Mouse (Mus musculus) adrenal gland, adult 2 months (tissue): ENCODE measurements around the gene Akt1s1. TPM values are rescaled to one million over a fixed set of nuclear protein-coding genes. Genes with fewer than 3 reads are reported as not detected.
"Not testable (repeated sequence)": the region's sequence is repeated elsewhere in the genome, so short reads cannot be mapped to it uniquely, and the experiment has no call there.

Experiments
- DNase-seq: peaks from one replicate; pipeline ENCODE4 v3.0.0; 2021
- polyA plus RNA-seq: library from polyadenylated mRNA; depleted of rRNA; stranded (reverse); fragments of >200 nt; gene quantifications from 2 replicates; pipeline ENCODE4 v1.2.3, GENCODE M21; 2012
- total RNA-seq, 2 experiments: library from RNA; stranded (reverse); gene quantifications; 2 replicates each; pipeline ENCODE4 v1.2.3; 2021

Akt1s1 gene
- total and polyA plus RNA-seq, 3 experiments: 117 to 890 (median 117) TPM

DNA sequence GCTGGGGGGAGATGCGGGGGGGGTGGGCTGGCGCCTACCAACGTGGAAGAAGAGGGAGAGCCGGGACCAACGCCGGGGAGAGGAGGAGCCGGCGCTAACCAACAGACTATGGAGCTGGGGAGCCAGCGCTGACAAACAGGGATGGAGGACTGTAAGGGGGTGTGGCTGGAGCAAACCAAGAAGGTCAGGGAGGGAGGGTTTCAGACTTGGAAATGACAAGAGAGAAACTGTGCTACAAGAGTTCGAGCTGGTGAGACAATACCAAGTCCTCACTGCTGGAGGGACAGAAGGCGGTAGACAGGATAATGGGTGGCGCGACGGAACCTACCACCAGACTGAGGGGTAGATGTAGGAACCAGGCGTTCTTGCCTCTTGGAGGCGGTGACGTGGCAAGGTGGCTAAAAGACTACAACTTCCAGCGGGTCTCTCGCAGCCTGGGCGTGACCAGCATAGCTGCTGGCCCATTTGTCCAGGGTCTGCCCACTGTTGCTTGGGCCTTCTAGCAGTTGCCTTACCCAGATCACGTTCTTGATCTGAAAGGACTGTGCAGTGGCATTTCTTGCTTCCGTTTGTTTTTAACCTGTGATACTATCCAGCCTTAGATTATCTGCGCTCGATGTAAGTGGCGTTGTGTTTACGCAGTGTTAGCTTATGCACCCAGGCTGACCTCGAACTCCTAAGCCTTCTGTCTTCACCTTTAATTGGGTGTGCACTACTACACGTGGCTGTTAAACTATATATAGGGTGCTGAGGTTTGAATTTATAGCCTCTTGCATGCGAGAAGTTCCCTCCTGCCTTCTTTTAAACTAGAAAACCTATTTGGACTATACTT lies 21.1 kb downstream of the Akt1s1 start, which contains the start of gene Ptov1:
TSS of gene Ptov1 (minus strand) at position 92 of the 832 bp plus-strand sequence.
- DNase-seq: peak; percentile 95

DNA sequence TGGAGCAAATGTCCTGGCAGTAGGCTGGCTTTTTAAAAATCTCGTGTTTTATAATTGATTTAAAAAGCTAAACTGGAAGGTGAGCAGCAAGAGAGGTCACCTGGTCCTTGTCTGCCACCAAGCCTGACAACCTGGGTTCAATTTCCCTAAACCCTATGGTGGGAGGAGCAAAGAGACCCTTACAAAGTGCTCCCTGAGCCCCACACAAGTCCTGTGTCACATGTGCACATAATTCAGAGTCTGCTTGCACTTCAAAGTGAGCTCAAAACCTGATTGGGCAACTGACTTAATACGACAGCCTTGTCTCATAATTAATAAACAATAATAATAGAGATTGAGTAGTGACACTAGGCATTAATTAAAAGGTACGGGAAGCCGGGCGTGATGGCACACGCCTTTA lies 21.8 kb downstream of the Akt1s1 start:
- DNase-seq: no peak

DNA sequence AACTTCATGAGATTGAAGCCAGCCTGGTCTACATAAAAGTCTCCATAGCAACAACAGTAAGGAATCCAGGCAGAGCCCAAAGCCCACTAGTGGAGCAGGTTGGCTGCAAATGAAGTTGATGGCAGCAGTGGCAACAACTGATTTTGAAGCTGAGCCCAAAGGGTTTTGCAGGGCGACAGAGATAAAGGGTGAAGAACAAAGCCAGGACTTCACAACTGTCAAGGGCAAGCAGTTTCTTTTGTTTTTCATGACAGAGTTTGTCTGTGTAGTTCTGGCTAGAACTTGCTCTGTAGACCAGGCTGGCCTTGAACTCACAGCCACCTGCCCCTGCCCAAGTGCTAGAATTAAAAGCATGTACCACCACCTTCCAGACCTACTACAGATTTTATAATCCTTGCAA lies 22.4 kb downstream of the Akt1s1 start:
- DNase-seq: no peak

DNA sequence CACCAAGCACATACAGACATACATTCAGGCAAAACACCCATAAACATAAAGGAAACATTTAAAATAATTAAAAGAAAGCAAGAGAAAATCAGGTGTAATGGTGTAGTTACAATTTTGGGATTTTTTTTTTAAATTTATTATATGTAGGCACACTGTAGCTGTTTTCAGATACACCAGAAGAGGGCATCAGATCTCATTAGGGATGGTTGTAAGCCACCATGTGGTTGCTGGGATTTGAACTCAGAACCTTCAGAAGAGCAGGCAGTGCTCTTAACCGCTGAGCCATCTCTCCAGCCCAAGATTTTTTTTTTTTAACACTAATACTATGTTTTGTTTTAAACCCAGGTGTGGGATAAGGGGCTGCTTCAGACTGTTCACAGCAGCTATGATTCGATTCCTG lies 23.0 kb downstream of the Akt1s1 start:
- not testable (repeated sequence) for DNase-seq

DNA sequence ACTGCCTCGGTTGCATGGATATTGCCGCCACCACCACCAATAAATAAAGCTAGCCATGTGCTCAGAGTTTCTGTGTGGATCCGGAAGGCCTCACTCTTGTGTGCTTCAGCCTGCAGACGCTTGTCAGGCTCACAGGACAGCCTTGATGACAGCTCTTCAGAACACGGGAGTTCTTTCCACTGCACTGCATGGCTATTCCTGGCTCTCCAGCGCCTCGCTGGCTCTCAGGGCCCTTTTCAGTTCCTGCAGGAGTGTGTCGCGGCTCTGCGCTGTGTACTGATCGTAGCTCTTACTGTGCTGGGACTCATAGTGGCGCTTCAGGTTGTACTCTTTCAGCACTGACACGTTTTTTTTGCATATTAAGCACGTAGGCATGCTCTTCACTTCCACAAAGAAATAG lies 29.0 kb downstream of the Akt1s1 start:
- no peak for DNase-seq

DNA sequence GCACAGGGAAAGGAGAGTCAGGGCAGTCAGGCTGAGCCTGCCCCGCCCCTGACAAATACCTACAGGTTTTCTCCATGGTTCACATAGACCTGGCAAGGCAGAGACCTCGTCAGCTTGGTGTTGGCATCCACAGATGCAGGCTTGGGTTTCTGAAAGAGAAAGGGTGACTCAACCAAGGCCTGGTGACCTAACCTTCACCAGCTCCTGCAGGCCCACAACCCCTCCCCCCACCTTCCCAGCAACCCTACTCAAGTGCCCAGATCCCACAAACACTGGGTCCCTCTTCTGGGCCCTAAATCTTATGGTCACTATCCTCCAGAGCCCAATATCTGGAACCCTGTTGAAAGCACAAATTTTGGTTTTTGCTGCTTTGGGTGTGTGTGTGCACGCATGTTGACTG lies 34.2 kb downstream of the Akt1s1 start:
- DNase-seq: peak; percentile 78

DNA sequence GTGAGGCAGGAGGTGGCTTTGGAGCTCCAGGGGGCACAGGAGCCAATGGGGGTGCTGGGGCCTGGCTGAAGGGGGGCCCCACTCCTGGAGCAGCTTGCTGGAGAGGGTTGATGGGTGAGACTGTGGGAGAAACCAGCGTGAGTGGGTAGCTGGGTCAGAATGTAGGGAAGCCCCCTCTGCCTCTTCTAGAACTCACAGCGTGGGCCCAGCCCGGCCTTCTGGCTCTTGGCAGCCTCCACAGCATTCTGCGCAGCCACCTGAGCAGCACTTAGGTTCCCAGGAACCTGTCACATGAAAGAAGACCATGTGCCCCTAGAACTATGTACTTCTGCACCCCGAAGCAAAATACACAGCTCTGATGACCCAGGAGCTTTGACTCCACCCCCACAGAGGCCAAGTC lies 35.8 kb downstream of the Akt1s1 start:
- no peak for DNase-seq

DNA sequence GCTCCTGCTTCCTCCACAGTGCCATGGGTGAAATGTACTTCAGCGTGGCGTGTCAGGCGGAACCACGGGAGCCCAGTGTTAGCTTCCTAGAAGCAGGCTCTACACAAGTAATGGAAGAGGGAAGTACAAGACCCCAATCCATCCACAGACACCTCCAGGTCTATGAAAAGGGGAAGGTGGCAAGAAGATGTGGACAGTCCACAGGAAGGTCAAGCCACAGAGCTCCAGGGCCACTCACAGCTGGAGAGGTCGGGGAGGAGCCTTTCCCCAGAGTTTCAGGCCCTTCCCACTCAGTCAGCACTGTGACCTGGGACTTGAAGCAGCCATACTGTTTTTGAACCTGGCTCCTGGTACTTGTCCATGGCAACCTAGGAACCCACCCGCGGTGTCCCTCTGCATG lies 38.2 kb downstream of the Akt1s1 start:
- DNase-seq: no peak

DNA sequence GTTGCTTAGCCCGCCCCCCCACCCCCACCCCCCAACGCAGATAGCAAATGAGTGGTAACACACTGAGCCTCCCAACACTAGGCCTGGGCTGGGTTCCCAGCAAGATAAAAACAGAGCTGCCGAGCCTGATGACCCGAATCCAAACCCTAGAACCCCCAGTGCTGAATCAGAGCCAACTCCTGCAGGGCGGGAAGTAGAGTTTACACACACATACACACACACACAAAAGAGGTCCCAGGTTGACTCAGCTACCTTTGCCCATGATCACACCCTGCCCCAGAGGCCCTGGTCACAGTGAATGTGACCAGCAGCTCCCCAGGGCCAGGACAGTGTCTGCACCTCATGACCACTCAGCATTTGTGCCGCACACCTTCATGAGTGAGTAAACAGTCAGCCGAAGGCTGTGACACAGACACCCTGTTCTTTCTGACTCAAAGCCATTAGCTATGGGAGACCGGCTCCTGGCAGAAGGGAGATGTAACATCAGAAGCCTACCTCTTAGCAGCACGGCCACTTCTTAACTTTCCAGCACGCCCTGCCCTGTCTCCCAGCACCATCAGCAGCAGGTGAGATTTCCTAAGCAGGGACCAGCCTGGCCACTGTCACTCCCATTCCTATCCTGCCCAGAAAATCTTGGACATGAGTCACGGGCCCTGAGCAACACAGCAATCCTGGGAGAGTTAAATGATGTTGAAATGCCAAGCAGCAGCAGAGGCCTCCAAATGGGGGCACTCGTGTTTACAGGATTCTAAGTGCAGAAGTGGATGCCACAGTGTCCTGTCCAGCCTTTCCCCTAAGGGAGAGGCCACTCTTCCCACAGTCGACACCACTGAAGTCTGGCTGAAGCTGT lies 39.7 kb downstream of the Akt1s1 start:
- DNase-seq: peak; percentile 75

DNA sequence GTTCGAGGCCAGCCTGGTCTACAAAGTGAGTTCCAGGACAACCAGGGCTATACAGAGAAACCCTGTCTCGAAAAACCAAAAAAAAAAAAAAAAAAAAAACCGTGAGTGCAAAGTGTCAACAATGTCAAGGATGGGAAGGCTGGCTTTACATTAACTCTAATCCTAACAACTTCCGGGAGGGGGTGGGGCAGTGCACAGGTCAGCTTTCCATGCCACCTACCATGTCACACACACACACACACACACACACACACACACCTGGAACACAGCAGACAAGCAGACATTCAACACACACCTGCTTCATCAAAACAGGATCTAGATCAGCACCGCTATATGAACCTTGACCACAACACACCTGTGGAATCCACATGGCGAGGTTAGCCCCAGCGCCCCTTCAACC lies 41.4 kb downstream of the Akt1s1 start:
- DNase-seq: no peak

DNA sequence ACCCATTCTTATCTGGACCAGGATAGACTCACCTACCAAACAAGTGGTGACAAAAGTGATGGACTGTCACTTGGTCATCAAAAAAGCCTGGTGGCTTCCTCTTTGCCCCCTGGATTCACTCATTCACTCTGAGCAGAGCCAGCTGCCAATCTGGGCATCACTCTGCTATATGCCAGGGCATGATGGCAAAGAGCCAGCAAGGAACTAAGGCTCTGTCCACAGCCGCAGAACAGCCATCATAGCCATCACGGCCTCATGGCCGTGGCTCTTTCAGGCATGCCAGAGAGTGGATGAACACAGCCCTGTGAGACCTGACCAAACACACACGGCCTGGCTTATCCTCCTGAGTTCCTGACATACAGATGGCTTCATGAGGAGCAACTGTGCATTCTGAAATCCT lies 41.9 kb downstream of the Akt1s1 start:
- no peak for DNase-seq

DNA sequence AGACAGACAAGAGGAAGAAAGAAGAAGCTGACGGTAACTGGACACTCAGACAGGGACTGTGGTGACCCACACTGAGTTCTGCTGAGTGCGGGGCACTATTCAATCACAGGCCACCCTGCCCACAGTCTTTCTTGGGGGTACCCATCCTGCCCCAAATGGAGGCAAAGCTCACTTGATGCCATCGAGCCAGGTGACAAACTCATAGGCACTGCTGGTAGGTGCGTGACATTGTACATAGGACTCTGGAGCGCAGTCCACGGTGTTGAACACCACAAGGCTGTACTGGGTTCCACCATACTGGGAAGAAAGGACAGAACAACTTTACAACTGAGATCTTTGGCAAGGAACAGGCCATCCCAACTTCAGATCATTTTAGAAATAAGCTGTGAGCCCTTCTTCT lies 42.8 kb downstream of the Akt1s1 start:
- DNase-seq: no peak

DNA sequence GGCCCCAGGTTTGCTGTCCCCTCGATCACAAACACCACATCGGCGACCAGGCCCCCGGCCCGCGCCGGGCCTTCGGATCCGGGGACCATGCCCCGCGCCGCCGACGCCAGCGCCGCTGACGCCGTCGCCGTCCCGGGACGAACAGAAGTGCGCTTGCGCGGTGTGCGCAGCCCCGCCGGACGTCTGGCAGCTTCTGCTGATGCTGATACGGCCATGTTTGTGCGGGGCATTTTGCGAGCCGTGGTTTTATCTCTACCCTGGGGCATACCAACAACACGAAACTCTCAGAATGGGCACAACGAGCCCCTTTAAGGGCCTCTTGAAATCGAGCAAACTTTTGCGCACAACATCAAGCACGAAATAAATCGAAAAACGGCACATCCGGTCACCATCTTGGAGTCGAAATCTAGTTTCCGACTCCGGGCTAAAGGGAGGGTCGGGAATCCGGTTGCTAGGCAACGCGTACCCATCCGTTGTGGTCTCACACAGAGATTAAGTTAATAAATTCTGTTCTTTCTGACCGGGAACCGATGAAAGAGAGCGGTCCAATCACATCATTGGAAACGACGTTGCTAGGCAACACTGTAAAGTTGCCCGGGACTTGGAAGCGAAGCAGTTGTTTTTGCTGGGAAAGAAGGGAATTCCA lies 43.6 kb downstream of the Akt1s1 start, which contains the start of gene Med25:
TSS of gene Med25 (minus strand) at position 437 of the 646 bp plus-strand sequence.
- DNase-seq: peak; percentile 92

DNA sequence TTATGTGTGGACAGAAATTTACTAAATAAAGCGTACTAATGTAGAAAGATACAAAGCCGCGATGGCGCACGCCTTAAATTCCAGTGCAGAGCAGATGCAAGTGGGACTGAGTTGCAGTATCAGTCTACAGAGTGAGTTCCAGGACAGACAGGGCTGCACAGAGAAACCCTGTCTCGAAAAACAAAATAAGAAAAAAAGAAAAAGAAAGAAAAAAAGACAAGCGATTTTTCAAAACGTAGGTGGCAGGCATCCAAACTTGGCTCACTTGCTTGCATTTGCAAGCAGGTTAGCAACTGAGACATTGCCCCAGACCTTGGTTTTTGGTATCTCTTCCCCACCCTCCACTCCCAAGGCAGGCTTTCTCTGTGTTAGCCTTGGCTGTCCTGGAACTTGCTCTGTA lies 44.4 kb downstream of the Akt1s1 start:
- DNase-seq: no peak

DNA sequence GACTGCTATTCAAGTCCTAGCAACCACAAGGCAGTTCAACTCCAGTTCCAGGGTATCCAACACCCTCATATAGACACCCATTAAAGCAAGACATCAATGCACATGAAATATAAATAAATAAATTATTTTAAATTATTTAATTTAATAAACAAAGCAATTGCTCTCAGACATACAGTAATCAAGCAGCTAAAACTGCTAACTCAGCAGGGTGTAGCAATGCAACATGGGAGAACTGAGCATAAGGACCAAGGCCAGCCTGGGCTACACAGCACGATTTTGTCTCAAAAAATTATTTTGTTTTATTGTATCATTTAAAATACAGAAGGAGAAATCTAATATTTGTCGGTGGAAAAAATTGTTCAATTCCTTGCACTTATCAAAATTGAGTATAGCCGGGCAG lies 45.4 kb downstream of the Akt1s1 start:
- no peak for DNase-seq

DNA sequence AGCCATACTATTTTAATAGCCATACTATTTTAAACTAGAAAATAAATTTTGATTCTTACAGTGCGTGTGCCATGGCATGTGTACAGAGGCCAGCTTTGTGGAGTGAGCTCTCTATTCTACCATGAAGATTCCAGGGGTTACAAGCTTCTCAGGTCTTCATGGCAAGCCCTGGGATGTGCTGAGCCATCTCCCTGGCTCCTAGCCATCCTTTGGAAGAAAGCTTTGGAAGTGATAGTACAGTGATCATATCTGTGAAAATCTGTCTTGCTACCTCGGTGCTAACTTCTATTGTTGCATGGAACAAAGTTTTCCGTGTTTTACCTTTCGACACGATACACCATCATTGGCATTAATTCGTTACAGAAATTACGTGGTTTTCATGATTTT lies 46.4 kb downstream of the Akt1s1 start:
- no peak for DNase-seq

DNA sequence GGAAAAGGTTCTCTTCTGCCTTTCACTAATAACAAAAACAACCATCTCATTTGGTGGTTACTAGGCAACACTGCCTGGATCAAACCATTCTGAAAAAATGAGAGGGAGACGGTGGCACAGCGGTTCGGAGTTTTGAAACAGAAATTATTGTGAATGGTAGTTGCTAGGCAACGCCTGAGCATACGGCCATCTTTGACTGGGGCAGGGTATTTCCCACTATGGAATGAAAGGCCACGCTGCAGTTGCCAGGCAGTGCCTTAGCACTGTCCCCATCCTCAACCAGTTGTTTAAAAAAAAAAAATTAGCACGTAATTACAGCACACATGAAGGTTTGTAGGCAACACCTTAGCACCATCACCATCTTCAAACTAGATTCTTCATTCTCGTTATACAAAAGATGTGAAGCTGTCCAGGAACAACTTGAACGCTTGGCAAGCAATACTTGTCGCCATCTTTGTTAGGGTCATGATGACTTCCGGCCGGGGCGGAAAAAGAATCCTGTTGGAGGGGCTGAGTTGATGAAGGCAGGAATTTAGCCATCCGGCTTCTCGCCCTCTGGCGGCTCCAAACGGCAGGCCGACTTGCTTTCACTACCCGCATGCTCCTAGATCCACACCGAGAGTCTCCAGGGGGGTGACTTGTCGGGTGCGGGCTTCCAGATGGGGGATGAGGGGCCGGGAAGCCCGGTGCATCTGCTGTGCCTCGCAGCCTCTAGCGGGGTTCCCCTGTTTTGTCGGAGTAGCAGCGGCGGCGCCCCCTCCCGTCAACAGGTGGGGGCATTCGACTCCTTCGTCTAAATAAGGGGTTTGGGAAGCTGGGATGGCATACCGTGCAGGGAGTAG lies 47.0 kb downstream of the Akt1s1 start, which contains the start of gene Fuz:
TSS of gene Fuz (plus strand) at position 487 of the 842 bp plus-strand sequence.
- peak; percentile 93 for DNase-seq

DNA sequence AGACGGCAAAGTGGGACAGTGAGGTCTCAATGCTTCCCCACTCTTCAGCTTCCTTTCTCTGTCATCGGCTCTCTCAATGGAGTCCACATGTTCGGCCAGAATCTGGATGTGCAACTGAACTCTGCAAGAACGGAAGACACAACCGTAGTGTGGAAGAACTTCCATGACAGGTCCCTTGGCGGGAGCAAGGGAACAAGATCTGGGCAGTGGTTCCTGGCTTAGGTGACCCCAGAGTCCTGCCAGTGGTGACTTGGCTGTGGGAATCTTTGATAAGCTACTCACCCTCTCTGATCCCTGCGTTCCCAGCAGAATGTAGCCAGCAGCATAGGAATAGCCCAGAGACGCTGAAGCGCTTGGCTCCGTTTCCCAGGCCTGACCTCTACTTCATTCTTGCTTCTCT lies 47.7 kb downstream of the Akt1s1 start:
- no peak for DNase-seq

DNA sequence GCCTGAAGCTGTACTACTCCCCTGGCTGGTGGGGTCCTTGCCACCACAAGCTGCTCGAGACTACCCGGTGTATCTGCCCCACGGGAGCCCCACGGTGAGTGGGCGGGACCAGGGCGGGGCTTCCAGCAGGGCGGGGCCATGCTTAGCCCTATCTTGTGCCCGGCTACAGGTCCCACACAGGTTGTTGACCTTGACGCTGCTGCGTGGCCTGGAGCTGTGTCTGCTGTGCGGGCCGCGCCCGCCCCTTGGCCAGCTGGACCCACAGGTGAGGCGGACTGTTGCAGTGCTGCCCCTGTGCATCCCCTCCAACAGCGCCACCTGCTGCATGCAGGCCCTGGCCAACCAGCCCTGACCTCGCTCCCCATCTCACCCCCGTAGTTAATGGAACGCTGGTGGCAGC lies 49.8 kb downstream of the Akt1s1 start:
- peak; percentile 79 for DNase-seq

DNA sequence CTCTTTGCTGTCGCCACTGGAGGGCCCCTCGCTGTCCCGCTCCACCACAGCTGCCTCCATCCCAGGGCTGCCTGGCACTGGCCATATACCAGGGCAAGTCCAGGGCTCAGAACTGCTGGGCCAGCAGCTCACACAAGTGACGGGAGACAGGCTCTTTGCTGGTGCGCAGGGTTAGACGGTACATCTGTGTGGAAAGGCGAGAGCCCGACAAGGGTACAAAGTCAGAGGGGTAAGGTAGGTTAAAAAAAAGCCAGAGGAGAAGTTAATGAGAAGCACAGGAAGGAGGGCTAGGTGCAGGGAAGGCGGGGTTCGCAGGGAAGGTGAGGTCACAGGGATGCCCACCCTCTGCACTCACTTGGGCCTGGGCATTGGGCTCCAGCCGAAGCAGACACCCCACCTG lies 51.8 kb downstream of the Akt1s1 start:
- no peak for DNase-seq

DNA sequence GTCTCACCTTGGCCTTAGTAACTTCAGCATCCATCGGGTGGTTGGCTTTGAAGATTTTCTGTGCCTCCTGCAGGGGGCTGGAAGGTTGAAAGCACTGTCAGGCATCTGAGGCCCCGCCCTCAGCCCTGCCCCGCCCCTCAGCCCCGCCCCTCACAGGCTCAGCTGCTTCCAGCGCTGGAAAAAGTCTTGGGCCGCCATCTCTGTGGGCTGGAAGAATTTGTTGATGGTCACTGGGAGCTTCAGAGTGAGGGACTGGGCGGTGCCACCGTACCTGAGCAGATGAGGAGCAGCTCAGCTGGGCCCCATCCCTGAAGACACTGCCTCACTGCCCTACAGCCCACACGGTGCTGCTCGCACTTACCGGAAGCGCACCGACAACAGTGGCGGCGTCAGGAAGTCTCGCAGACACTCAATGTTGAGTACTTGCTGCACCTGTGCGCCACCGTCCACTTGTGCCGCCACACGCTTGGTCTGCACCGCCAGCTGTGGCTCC lies 52.5 kb downstream of the Akt1s1 start:
- DNase-seq: peak; percentile 54
